Mouse (Mus musculus) ovary, adult 18-20 months (tissue): ENCODE measurements at regions not wholly inside any gene's neighbourhood (a gene's known extent, or its start where the extent isn't known, plus 50 kb on each side); places are given as distances from the start of the nearest gene placed in this dataset.
"Not testable (repeated sequence)": the region's sequence is repeated elsewhere in the genome, so short reads cannot be mapped to it uniquely, and the experiment has no call there.

Source experiments
- DNase-seq: peaks from one replicate; pipeline ENCODE4 v3.0.0; 2022; ENCODE audit warnings: low spot score, mixed read lengths

DNA sequence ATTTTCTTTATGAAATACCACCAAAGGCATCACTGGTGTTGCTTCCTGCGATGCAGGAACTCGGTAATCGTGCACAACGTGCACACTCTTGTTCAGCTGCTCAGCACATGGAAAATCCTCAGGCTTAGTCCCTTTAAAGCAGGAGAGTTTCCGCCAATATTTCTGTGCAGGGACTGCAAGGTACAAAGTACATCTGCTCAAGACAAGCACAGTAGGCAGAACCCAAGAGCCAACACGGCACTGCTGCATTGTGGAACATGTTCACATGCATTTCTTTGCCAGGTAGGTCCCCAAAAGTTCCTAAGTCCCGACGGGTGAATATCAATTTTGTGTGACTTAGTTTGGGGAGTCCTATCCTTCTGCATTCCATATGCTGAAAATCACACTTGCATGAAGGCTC is 808.0 kb upstream of the Pou3f3 start:
- DNase-seq = no peak

DNA sequence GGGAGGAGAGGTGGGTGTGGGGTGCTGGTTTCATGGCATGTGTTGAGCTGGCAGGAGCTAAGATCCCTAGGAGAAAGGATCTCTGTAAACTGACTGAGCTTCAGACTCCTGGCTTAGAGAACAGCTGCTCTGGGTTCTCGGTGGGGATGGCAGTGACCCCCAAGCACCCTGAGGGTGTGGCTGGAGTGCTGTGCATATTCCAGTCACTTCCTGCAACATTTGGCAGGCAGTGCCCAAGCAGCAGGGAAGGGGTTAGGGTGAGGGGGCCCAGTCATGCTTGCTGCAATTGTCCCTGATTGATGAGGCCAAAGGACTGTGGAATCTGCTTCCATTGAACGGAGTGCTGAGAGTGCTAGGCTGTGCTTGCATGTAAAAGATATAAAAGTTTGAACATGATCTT is 807.4 kb upstream of the Pou3f3 start:
- DNase-seq = no peak

DNA sequence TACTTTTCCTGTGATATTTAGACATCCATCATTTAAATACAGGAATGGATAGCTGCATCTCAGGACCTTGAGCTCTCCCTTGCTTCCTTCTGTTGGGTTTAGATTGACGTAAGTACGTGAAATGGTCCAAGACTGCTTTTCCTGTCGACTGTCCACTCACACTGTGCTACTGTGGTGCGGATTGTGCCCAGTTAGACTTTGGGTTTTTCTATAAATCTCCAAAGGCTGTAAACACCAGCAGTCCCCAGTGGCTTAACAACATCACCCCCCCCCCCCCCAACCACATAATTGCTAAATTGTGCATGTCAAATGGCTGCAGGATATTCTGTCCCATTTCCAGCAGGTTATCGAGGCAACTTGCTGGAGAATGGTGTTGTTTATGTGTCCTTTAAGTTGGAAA is 806.6 kb upstream of the Pou3f3 start:
- no peak for DNase-seq

DNA sequence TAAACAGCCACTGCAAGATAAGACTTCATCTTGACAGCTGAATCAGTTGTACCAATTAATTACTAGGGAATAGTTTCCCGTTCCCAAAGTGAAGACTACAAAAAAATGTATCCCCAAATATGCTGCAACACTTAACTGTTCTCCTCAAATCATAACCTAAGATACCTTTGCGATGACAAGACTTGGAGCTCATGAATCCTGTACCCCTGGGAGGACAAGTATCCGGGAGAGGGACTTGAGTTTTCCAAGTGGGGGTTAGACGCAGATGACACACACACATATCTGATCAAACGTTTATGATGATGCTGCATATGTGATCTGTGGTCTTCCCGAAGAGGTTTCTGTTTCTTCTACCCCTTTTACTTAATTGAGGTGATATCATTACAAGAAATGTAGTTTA is 805.6 kb upstream of the Pou3f3 start:
- no peak for DNase-seq

DNA sequence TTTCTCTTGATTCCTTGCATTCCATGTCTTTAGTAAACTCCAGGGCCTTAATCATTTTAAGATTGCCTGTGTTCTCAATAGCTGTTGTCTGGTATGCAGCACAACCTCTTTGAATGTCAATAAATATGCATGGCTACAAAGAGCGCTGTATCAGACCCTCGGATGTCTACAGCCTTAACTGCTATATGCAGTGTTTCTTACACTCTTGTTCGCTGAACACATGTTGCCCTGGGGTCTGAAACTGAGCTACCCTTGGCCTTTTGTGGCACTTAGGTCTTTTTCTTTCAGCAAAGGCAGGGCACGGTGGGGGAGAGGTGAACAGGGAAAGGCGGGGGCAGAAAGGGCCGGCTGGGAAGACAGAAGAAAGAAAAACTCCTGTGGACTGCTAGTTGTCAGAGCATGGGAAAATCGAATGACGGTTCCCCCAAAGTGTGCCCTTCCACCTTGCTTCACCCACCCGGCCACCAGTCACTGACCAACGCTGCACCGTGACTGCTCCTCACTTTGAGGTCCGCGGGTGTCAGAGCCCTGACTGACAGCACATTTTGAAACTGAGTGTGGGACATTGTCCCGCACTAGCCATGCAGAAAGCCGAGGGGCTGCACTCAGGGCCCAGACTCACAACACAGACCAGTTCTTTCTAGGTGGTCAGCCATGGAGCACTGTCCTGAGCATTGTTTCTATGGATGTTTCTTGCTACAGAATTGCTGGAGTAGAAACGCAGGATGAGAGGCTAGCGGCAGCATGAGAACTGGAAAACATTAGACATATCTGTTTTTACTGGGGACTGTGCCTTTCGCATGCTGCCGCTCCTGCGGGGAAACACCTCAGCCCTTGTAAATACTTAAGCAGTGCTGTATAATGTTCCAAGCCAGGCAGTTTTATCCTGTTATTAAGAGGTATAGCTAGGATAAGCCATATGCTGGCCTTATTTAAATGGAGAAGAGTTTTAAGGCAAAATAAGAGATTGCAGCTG is 804.6 kb upstream of the Pou3f3 start:
- DNase-seq = no peak

DNA sequence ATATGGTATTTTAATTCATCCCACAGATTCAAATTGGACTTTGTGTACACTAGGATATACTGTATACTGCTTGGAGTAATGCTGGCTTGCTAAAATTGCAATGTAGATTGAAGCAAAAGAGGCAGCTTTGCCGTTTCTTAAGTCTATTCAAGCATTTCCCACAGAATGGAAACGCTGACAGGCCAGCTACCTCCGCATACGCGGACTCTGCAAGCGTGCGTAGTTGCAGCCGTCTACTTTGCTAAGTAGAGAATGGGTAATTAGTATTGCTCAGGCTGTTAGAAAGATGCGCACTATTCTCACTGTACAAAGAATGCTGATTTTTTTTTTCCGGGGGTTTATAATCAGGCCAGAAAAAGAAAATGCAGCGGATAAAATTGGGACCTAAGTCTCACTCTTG is 803.8 kb upstream of the Pou3f3 start:
- no peak for DNase-seq

DNA sequence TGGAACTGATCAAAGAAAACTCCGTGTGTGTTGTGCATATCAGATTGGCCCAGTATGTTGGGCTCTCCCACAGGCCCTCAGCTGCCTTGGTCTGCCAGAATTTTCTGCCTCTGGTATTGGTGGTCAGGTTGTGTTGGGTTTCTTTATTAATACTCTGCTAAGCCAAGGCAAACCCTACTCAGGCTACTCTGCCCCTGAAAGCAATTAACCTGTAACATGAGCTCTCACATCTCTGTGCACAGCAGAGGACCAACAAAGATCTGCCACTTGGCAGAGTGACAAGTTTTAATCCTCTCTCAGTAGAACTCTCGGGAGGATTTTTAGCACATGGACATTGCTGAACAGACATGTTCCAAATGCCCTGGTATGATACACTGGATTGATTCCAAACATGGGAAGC is 803.2 kb upstream of the Pou3f3 start:
- no peak for DNase-seq

DNA sequence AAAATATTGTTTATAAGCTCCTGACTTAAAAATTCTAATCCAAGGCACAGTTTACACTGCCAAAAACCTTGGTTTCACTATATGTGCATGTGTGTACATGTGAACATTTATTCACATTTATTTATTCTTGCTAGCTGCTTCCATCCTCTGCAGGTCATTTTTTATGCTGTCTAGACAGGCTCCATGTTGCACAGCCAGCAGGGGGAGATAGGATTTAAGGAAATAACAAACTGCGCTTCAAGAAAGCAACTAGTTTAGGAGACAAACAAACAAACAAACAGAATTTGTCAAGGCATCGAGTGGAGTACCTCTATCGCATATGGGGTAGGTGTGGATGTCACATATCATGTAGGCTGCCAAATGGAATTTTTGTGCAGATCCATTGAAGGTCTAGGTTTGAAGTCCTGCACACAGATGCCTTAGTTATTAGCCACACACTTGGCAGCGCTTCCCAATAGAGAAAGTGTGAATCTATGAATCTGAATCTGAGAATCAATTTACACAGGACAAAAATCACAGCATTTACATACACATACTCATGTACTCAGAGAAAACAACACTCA is 797.7 kb upstream of the Pou3f3 start:
- DNase-seq = no peak

DNA sequence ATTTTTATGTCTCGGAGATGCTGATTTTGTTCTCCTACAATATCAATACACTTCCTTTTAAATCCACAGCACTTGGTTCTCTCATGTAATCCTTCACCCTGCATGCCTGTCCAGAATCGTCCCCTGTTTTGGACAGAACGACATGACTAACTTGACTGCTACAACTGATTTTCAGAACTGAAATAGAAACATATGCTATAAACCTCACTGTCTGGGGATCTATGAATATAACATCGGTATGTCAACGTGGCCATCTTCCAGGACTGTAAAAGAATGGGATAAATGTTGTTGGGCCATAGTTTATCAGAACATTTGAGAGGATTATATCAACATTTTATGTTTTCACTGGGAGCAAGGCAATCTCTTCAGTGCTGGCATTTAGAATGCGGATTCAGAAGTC is 795.2 kb upstream of the Pou3f3 start:
- no peak for DNase-seq

DNA sequence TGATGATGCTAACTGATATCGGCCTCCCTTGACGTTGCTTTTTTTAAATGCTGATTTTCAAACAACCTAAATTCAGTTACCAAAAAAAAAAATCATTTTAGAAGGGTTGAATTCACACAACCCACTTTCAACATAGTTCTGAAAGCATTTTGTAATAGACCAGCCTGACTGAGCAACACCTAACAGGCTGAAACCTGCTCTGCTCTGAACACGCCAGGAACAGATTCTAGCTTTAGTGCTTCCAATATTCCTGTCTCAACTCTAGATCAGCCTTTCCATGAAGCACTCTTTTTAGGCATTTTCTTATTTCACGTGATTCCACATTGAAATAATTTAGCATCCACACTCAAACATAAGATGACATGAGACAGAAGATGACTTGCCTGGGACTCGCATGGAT is 789.6 kb upstream of the Pou3f3 start:
- DNase-seq = no peak

DNA sequence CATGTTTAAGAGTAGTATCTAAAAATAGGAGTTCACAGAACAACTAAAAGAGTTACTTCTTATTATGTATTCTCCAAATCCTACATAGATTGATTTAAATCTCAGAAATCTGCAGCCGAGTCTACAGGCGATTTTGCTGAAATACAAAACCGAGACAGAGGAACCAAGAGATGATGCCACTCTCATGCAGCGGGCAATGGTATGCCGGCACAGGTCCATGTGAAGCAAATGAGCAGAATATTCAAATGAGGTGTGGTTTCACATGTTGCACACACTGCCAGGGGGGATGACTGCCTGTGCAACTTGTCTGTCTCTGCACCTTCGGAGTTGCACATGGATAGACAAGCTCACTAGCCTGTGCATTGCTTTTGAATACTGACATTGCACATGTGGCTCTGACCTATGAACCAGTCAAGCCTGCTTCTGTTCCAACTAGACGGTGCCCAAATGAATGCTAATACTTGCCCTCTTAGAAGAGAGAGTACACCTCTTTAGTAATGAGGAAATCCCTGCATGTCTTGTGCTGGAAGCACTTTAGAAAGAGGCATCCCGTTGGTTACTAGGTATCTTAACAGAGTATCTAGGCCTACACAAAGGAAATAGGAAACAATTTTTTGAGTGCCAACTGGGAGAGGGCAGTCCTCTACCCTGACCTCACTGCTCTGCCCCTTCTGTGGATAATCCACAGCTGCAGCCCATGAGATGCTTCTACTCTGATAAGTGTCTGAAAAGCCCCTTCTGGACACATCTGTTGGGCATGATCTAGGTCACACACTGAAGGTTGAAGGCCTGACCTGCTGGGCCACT is 787.4 kb upstream of the Pou3f3 start:
- DNase-seq = no peak

DNA sequence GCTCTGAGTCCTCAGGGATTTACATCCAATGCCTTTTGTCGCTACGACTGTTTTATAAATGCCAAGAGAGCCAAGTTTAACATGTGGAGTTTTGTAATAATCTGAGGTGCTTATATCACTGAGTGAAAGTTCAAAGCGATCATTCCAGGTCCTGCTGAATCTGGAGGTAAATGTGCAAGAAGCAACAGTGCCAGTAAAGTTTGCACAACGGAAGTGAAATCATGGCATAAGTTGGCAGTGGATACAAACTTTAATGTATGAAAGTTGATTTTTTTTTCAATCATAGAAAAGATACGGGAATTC is 786.8 kb upstream of the Pou3f3 start:
- DNase-seq = no peak

DNA sequence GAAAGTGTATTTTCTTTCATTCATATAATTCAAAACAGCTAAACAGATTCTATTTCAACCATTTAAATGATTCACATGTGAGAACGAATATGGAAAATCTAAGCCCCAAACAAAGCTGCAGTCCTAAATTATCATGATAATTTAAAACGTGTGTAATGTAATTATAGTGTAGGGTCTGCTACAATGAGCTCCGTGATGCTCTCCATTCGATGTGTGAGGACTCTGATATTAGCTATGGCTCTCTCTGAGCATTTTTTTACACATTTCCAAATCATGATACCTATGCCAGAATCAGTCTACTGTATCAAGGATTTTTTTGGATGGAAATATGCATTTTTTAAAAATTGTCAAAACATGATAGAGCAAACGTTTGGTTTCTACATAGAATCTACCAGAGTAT is 785.8 kb upstream of the Pou3f3 start:
- DNase-seq = no peak

DNA sequence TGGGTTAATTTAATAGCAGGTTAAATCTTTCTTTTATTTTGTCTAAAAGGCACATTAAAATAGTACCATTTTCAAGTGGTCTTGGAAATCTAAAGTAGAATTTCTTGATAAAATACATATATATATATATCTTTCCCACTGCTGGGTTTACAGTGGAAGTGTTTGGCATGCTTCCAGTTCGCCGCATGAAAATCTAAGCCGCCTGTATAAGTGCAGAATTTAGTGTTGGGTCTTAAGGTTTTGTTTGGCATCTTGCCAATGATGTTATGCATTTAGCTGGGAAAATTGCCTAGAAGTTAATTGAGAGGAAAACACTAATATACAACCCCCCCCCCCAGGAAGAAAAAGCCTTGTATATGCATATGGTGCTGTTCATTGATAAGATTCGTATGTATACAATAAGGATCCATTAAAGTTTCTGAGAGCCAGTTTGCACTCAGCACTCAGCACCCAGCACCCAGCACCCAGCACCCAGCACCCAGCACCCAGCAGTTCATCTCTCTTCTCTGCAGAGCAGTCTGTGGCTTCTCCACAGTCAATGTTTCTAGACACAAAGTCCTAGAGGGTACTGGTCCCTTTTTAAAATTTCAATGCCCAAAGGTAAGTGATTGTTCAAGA is 778.7 kb upstream of the Pou3f3 start:
- no peak for DNase-seq

DNA sequence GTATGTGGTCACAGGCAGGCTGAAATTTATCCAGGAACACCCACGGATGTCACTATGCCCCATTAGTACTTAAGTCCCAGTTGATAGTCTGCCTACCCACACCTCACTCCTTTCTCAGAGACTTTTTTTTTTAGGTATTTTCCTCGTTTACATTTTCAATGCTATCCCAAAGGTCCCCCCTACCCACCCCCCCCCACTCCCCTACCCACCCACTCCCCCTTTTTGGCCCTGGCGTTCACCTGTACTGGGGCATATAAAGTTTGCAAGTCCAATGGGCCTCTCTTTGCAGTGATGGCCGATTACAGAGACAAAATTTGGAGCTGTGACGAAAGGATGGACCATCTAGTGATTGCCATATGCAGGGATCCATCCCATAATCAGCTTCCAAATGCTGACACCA is 777.8 kb upstream of the Pou3f3 start:
- DNase-seq = not testable (repeated sequence)

DNA sequence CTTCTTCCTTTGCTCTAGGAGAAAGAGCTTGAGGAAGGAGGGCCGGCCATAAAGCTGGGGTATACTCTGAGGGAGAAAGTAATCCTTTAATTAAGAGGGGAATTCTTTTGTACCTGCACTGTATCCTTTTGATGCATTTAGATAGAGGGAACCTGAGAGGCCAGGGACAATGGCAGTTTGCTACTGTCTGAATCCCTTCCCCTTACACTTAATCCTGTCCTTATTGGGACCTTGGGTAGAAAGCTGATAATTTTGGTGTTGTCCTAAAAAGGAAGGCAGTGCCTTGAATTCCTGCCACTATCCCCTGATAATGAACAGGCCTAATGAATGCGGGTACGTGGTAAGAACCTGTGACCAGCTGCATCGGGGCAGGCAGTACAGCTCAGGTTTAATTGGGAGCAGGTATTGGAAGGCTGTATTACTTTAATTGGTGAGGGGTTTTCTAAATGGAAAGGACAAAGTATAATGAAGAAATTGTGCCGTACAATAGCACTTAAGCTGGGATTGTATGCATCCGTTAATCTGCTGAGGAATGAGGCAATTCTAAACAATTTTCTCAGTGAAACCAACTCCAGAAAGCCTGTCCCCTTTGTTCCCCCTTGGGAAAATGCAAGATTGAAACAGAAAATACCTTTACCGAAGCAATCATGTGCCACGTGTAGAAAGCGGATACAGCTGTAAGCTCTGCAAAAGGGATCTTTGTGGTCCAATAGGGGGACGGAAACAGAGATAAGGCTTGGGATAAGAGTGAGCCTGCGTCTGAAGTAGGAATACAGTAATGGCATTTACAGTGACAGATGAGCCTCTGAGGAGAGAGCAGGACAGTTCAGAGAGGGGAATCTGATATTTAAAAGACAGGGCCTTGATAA is 776.9 kb upstream of the Pou3f3 start:
- no peak for DNase-seq

DNA sequence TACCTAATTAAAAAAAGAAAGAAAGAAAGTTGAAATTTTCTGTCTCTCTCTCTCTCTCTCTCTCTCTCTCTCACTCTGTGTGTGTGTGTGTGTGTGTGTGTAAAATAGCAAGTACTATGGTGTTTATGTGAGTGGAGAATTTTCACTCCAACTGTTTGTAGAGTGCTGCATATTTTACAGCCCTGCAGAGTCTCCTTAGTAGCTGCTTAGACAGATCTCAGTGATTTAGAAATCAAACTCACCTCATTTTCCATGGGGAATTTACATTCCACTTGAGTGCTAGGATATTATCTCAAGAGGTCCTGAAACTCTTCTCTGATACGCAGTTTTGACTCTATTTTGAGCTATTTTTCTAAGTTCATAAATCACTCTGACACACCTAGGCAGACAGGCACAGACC is 761.8 kb upstream of the Pou3f3 start:
- no peak for DNase-seq

DNA sequence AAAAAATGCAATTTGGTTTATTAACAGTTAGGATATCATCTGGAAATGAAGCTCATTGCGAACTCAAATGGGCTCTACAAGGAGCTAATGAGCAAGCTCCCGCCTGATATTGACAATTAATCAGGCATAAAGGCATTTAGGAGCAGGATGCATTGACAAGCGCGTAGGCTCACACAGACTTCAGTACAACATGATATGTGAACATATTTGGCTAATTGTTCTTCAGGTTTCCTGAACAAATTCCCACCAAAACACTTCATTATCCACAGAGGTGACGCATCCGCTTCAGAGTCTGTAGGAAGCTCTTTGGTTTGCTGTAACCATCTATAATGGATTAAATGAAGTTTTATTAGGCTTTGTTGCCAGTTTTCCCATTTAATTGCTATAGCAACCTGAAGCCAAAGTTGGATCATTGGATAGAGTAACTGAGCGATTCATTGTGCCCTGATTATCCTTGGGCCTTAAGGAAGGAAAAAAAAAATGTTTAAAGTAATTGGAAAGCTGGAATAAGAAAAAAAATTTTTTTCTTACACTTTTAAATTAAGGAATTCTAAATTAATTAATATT is 759.6 kb upstream of the Pou3f3 start:
- no peak for DNase-seq

DNA sequence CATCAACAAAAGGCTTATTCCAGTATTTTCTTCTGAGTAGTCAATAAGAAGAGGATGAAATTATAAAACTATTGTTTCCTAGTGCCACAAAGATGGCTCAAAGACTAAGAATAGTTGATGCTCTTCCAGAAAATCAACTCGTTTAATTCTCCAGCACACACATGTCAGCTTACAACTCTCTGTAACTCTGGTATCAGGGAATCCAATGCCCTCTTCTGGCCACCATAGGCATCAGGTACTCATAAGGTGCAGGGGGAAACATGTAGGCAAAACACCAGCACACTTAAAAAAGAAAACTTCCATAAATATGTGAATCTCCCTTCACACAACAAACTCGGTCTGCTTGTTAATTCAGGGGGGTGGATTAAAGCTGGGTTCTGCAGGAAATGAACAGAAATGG is 734.6 kb upstream of the Pou3f3 start:
- DNase-seq = no peak

DNA sequence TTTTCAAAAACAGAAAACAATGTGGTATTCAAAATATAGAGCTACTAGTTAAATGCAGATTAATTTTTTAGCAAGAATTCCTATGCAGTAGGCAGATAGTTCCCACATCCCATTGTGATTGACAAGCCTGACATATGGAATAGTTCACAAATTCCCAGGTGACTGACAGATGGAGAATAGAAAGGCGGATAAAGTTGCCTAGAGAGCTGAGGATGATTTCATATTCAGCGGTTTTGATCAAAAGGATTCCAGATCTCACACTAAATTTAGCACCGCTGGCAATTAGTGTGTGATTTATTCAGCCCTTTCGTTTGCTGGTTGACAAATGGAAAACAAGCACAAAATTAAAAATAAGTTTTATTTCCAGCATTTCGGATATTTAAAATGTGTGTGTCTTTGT is 714.0 kb upstream of the Pou3f3 start:
- DNase-seq = no peak

DNA sequence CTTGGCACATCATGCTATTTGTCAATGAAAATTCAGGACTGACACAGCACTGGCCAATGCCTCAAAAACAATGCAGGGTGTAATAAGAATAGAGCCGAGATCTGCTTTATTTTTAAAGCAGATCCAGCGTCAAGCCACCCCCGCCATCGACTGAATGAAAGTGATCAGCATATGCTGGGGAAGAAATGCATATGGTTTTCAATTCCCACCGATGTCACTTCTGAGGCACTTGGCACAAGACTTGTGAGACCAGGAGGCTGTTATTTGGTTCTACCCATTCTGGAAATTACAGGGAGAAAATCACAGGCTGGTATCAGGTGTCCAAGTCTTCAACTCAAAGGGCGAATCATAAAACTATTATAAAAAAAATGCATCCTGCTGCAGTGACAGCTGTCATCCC is 689.3 kb upstream of the Pou3f3 start:
- no peak for DNase-seq
